Mouse (Mus musculus): ENCODE data around the gene Ago1.

GRCm38 (mm10) chr4:126444528-126444927, 23.9 kb downstream of the Ago1 start:
- no peak for TF ChIP-seq CTCF (IDR thresholded peaks at IDR 0.05; ENCODE audit: borderline replicate concordance, insufficient read depth, low read depth, low read length)
- no peak for TF ChIP-seq POLR2A (IDR thresholded peaks at IDR 0.05; ENCODE audit: borderline replicate concordance, insufficient read depth, low read length)
